Mouse (Mus musculus): ENCODE results near the gene H2-Oa.

GRCm38 (mm10) chr17:34126826-34127420 is 34.8 kb downstream of the H2-Oa start:
- TF ChIP-seq CTCF (IDR thresholded peaks at IDR 0.05; ENCODE audit: borderline replicate concordance, extremely low read depth, insufficient read depth, insufficient read length) (no peak), POLR2A (IDR thresholded peaks at IDR 0.05; ENCODE audit: borderline replicate concordance, extremely low read depth, insufficient read depth, insufficient read length, poor library complexity, severe bottlenecking) (no peak)
